Mouse (Mus musculus) splenic B cell, adult 2 months (primary cell): Measurements from ENCODE around the gene Kcnip2.

Source experiments
- DNase-seq: peaks from one replicate; pipeline ENCODE4 v3.0.0-alpha.2; 2011; ENCODE audit warnings: low read depth, low spot score
- H3K27me3 ChIP-seq: 2 replicates; pipeline ENCODE4 v1.6.1; 2012; ENCODE audit warnings: mild to moderate bottlenecking, low read length, moderate library complexity, mixed read lengths; ENCODE audit not compliant: control insufficient read depth, poor library complexity, insufficient read depth, severe bottlenecking
- H3K36me3 ChIP-seq: 2 replicates; pipeline ENCODE4 v1.6.1; 2012; ENCODE audit warnings: mild to moderate bottlenecking, low read length, moderate library complexity, mixed read lengths; ENCODE audit not compliant: control insufficient read depth, poor library complexity, insufficient read depth, severe bottlenecking

The Kcnip2 gene

GRCm38 (mm10) chr19:45743619-45744018, 72.2 kb downstream of the Kcnip2 start:
- no peaks in the 10 kb centered on the region; the same call in none of the 2 replicates for H3K27me3 ChIP-seq
- no peaks in the 10 kb centered on the region for H3K36me3 ChIP-seq
- DNase-seq: no peak

GRCm38 (mm10) chr19:45742984-45743575, 72.8 kb downstream of the Kcnip2 start:
- Histone ChIP-seq H3K27me3 (no peaks in the 10 kb centered on the region; the same call in none of the 2 replicates), H3K36me3 (no peaks in the 10 kb centered on the region)
- no peak for DNase-seq

- H3K36me3 ChIP-seq: no peaks in the 10 kb centered on the region
- DNase-seq: peak; percentile 25
Observed at GRCm38 (mm10) chr19:45742218-45742983, 73.5 kb downstream of the Kcnip2 start, which contains the start of gene Fgf8. Gene Fgf8, minus strand, starts transcription at chr19:45742915.

More at GRCm38 (mm10) chr19:45742218-45742983, 73.5 kb downstream of the Kcnip2 start, which contains the start of gene Fgf8:
- no peaks in the 10 kb centered on the region; the same call in none of the 2 replicates for H3K27me3 ChIP-seq
